ENCODE assay signal across 8 mouse cellular contexts in the genomic region with DNA sequence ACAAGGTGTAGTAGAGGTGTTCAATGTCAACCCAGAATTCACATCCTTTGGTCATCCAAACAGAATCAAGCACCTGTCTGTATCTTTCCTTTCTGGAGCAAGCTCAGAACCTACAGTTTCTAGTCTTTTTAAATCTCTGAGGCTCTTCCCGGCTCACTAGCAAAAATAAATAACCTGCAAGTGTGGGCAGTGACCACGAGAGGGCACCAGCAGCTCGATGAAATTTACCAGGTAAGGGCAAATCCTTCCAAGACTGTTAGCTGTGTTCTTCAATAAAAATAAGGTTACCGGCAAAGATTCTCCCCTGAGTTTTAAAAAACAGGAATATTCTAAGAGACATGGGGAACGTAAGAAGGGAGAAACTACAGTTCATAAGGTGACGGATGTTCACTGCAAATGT. TPM values are rescaled to one million over a fixed set of nuclear protein-coding genes. Genes with fewer than 3 reads are reported as not detected.
A peak's percentile ranks its signal among the peaks of the same experiment; 100 is the strongest.
DNase-seq lines count a peak whose midpoint lies in the region; ATAC-seq lines count a peak whose summit lies in the region.

No protein-coding gene starts in this region.

- 15% methylated on average over 6 of the region's 6 CpGs for WGBS in forebrain, embryonic 10.5 days
- WGBS in forebrain, embryonic 12.5 days: 11% methylated on average over 6 of the region's 6 CpGs
- WGBS in heart, embryonic 10.5 days: 10% methylated on average over 6 of the region's 6 CpGs

- H3K9ac ChIP-seq in forebrain, embryonic 12.5 days: no peak overlapping the region

- DNase-seq in forebrain, embryonic 10.5 days (ENCODE audit: extremely low spot score, low spot score): peak; percentile 71
- peak; percentile 71 for DNase-seq in adrenal gland, postnatal 25 days
- DNase-seq in embryo, embryonic 9.5 days (ENCODE audit: extremely low spot score): peak; percentile 63
- peak; percentile 75 for DNase-seq in heart, embryonic 10.5 days (ENCODE audit: low spot score)
- DNase-seq in layer of hippocampus, adult 8-10 months (ENCODE audit: low spot score in 2 of 2): peak; percentile 39 to 62
- DNase-seq in spleen, adult 12 weeks (ENCODE audit: low spot score): peak; percentile 40

- H3K27me3 ChIP-seq in forebrain, embryonic 10.5 days (ENCODE audit: poor library complexity, severe bottlenecking): no peaks in the 10 kb centered on the region
- H3K27me3 ChIP-seq in forebrain, embryonic 12.5 days: peaks cover 9% of the 10 kb centered on the region; the same call in 1 of the 2 replicates
- no peaks in the 10 kb centered on the region for H3K27me3 ChIP-seq in heart, embryonic 10.5 days (ENCODE audit: insufficient read depth, poor library complexity, severe bottlenecking)

- no peaks in the 10 kb centered on the region for H3K36me3 ChIP-seq in forebrain, embryonic 10.5 days (replicated peaks)
- H3K36me3 ChIP-seq in forebrain, embryonic 12.5 days (replicated peaks): no peaks in the 10 kb centered on the region
- no peaks in the 10 kb centered on the region for H3K36me3 ChIP-seq in heart, embryonic 10.5 days

- ATAC-seq in forebrain, embryonic 12.5 days (ENCODE audit: low FRiP score): no peak
- peak; percentile 86 for ATAC-seq in megakaryocyte, adult 5-6 weeks (ENCODE audit: poor library complexity, severe bottlenecking)

- H3K4me3 ChIP-seq in forebrain, embryonic 10.5 days: no peak overlapping the region
- no peak overlapping the region for H3K4me3 ChIP-seq in forebrain, embryonic 12.5 days (replicated peaks)
- no peak overlapping the region for H3K4me3 ChIP-seq in heart, embryonic 10.5 days

- H3K27ac ChIP-seq in forebrain, embryonic 10.5 days: no peak overlapping the region
- no peak overlapping the region for H3K27ac ChIP-seq in forebrain, embryonic 12.5 days
- H3K27ac ChIP-seq in heart, embryonic 10.5 days: no peak overlapping the region

- no peak overlapping the region for H3K4me2 ChIP-seq in forebrain, embryonic 12.5 days

- no peaks in the 10 kb centered on the region for H3K9me3 ChIP-seq in forebrain, embryonic 10.5 days
- H3K9me3 ChIP-seq in forebrain, embryonic 12.5 days: no peaks in the 10 kb centered on the region
- H3K9me3 ChIP-seq in heart, embryonic 10.5 days: no peaks in the 10 kb centered on the region

- H3K4me1 ChIP-seq in forebrain, embryonic 10.5 days: peaks cover 3% of the 10 kb centered on the region; the same call in 1 of the 2 replicates
- no peaks in the 10 kb centered on the region for H3K4me1 ChIP-seq in forebrain, embryonic 12.5 days
- no peaks in the 10 kb centered on the region for H3K4me1 ChIP-seq in heart, embryonic 10.5 days

RNA-seq across cellular contexts. Expression of a gene that starts 7.9 kb away (rescaled TPM):
- polyA plus RNA-seq in forebrain, embryonic 10.5 days (2016; fragmentation: Nextera tagmentation; extraction: Ambion mirVana): 3.0 and 3.1 TPM in 2 replicates
- 5.2 and 5.3 TPM in 2 replicates for polyA plus RNA-seq in forebrain, embryonic 12.5 days (2016; fragmentation: Nextera tagmentation; extraction: Ambion mirVana)
- total RNA-seq in adrenal gland, postnatal 25 days (2021): 55.3 and 65.2 TPM in 2 replicates
- polyA plus RNA-seq in heart, embryonic 10.5 days (2016; fragmentation: Nextera tagmentation; extraction: Ambion mirVana): 3.4 and 3.6 TPM in 2 replicates
- total RNA-seq in layer of hippocampus, adult 8-10 months (2022): 10 to 100 TPM; 55.2 to 58.6 (median 57.9) TPM
- total RNA-seq in megakaryocyte, adult 5-6 weeks (2015): 88.2 and 97.4 TPM in 2 replicates
- 49.3 and 53.4 TPM in 2 replicates for total RNA-seq in megakaryocyte, adult 5-6 weeks (2017)

RNA-seq across cellular contexts. Expression of a gene that starts 39.0 kb away (rescaled TPM):
- polyA plus RNA-seq in forebrain, embryonic 10.5 days (2016; fragmentation: Nextera tagmentation; extraction: Ambion mirVana): 27.3 and 30.1 TPM in 2 replicates
- polyA plus RNA-seq in forebrain, embryonic 12.5 days (2016; fragmentation: Nextera tagmentation; extraction: Ambion mirVana): 35.3 and 43.3 TPM in 2 replicates
- total RNA-seq in adrenal gland, postnatal 25 days (2021): 36.4 and 36.5 TPM in 2 replicates
- polyA plus RNA-seq in heart, embryonic 10.5 days (2016; fragmentation: Nextera tagmentation; extraction: Ambion mirVana): 24.1 and 25.9 TPM in 2 replicates
- 10 to 100 TPM; 35.6 to 46.8 (median 41.7) TPM for total RNA-seq in layer of hippocampus, adult 8-10 months (2022)
- 16.6 and 22.8 TPM in 2 replicates for total RNA-seq in megakaryocyte, adult 5-6 weeks (2015)
- 20.2 and 25.6 TPM in 2 replicates for total RNA-seq in megakaryocyte, adult 5-6 weeks (2017)
